Mouse (Mus musculus) cerebellum, postnatal 14 days (tissue): ENCODE data around the gene Ubc.
A peak's percentile ranks its signal among the peaks of the same experiment; 100 is the strongest.
"Not testable (repeated sequence)": the region's sequence is repeated elsewhere in the genome, so short reads cannot be mapped to it uniquely, and the experiment has no call there.

Experiments used
- DNase-seq, 2 experiments: peaks; one replicate each; pipeline ENCODE4 v3.0.0; 2021; ENCODE audit warnings: mixed read lengths in 2 of 2

Ubc gene

DNA sequence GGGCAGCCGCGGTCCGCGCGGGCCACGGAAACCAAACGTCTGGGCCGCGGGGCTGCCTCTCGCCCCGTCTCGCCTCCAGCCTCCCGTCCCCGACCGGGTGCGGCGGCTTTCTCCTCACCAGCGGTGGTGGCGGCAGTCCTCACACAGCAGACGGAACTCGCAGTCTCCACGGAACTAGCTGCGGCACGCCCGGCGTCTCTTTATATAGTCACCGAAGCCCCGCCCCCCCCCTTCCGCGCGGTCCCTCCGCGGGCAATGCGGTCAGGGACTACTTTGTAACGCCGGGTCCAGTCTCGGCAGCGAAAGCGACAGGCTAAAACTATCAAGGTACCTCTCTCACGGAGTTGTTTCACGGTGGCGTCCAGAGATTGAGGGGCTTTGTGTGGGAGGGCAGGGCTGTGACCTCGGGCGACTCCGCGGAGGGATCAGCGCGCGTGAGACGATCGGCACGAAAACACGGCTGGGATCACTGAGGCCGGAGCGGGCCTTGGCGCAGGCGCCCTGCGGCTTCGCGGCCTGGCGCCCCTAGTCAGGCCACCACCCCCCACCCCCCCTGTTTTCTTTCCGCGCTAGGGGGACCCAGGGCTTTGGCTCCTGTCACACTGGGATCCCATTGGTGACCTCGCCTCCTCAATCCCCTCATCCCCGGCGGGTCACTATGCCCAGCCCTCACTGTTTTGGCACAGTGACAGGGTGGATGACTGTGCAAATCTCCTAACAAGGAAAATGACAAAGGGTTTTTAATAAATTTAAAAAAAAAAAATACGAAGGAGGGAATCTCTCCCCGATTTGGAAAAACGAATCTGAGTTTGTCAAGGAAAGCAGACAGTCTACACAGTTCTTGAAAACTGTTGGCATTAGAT lies at the start of gene Ubc:
Gene Ubc (minus strand): TSS at position 624 of the 863 bp plus-strand sequence.
- peak; percentile 93 for DNase-seq

DNA sequence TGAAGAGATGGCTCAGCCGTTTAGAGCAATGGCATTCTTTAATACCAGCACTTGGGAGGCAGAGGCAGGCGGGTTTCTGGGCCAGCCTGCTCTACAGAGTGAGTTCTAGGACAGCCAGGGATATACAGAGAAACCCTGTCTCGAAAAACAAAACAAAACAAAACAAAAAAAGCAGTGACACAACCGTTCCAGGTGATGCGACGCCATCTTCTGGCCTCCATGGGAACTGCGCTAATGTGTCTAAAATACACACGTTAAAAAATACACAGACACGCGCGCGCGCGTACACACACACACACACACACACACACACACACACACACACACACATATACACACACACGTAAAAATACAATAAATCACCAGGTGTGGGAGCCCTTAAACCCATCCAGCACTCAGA lies 44.3 kb upstream of the Ubc start:
- DNase-seq, result peak in 1 of 2 experiments; percentile 51

DNA sequence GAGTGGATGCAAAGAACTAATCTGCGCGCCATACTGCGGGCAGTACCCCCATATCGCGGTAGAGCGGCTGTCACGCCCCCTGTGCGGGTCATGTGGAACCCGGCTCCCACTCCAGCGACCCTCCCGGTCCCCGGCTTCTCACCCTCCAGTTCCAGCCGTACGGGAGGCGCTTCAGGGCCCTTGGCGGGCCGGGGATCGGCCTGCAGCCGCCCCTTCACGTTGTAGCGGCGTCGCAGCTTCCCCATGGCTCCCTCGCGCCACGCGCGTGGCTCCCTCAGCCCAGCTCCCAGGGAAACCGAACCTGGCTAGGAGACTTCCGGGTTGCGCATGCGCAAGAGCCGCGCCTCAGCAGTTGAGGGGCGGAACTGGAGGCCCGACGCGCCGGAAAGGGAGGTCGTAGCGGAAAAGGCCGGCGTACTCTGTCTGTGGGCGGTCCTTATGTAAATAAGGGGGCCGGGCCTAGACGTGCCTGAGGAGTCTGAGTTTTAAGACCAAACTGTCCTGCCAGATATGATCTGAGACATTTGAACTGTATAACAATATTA lies 43.9 kb upstream of the Ubc start, which contains the start of gene Dhx37:
Gene Dhx37 (minus strand): TSS at position 329 of the 545 bp plus-strand sequence.
- DNase-seq, result peak; percentile 95 to 96

DNA sequence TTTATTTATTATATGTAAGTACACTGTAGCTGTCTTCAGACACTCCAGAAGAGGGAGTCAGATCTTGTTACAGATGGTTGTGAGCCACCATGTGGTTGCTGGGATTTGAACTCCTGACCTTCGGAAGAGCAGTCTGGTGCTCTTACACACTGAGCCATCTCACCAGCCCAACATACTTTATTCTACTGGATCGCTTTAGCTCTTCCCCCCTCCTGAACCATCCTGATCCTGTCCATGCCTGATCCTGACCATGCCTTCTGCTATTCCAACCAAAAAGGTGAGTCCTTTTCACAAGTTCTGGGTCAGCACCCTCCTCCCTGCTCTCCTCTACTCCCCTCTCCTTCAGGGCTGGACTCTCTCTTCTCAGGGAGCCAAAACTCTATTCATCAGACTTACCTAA lies 42.3 kb upstream of the Ubc start:
- not testable (repeated sequence) for DNase-seq

DNA sequence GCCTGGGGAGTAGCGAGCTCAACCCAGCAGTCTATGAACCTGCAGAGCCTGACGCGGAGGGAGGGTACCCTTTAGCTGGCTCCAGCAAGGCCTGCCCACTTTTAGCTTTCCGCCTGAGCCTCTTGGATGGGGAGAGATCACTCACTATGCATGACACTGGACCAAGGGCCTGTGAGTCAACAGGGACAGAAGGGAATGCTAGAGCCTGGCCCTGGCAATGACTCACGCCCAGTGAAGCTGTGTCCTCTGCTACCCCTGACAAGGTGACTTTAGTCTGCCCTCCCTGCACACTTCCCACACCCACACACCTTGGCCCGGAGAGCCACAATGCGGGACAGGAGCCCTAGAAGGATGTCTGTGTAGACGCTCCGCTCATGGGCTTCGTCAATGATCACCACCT lies 36.3 kb upstream of the Ubc start:
- no peak for DNase-seq

DNA sequence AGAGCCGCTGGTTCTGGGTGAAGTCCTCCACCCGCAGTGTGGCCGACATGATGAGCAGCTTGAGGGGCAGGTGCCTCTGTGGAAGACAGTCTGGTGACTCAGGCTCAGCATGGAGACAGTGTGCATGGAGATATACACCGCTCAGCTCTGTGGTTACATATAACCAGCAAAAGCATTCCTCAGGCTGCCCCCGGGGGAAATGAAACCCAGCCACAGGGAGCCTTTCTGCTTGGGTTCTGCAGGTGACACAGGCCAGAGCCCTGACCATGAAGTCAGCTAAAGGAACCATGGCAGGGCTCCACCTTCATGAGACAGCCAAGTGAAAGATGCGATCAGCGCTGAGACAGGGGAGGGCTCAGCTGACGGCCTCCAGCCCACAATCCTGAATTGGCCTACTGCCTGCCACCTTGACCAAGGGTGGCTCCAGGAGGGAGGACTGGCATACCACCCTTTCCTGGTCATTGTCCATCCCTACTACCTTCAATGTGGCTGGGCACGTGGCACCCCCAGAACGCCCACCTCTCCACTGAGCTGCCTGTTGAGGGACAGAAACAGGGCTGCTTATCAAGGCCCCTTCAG lies 35.8 kb upstream of the Ubc start:
- no peak for DNase-seq

DNA sequence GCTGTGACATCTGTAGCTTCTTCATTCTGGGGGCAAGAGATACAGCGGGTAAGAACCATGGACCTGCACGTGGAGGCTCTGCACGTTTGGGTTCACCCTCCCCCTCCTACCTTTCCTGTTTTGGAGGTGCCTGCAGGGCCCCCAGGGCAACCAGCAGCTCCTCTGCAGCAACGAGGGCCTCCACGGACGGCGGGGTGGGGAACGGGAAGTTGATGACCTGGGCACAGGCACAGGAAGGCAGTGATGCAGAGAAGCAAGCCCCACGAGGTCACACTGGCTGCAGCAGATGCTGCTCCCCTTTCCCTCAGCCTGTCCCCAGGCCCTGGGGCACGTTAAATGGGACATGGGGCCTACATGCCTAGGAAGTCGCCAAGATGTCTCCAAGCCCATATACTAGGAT lies 29.1 kb upstream of the Ubc start:
- no peak for DNase-seq

DNA sequence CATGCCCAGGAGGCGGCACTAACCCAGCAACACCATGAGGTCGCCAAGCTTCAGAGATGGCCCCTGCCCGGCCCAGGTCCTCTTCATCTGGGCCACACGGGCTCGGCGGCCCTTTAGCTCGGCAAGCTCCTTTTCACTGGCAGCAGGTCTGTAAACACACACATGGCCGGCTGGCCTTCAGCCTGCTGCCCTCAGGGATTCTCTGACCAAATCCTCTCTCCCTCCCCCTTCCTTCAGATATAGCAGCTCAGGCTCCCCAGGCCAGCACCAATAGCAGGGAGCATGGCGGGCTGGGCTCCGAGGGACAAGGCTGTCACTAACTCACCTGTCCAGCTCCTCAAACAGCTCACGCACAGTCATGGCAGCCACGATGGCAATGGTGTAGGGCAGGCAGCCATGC lies 28.6 kb upstream of the Ubc start:
- peak; percentile 69 to 76 for DNase-seq

DNA sequence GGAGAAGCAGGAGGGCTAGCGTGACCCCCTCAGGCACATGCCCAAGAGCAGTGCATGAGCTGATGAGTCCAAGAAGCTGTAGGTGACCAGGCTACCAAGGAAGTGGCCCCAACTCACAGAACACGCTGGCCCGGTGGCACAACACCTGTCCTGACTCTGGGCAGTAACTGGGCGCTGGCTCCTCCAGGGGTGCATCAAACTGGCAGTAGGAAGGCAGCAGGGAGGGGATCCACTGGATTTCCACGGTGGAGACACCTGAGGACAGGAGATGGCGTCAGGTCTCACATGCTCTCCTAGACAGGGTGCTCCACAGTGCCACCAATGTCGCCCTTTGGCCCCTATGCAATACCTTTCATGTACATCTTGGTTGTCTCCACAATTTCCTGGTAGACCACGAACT lies 26.2 kb upstream of the Ubc start:
- DNase-seq, result no peak

DNA sequence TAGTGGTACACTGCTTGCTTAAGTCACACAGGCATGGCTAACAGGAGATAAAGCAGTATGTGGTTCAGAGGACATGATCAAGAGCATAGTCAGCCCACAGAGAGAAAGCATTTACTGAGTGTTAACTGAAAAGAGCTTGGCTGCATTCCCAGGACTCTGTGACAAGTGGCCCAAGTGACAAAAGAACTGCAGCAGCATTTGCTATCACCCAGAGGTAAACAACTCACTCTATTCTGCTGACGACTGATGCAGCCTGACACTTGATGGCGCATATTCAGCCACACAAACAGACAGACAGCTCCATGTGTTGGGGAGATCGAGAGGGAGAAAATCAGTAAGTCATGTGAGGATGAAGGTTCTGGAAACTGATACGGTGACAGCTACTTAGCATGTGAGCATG lies 23.8 kb upstream of the Ubc start:
- no peak for DNase-seq

DNA sequence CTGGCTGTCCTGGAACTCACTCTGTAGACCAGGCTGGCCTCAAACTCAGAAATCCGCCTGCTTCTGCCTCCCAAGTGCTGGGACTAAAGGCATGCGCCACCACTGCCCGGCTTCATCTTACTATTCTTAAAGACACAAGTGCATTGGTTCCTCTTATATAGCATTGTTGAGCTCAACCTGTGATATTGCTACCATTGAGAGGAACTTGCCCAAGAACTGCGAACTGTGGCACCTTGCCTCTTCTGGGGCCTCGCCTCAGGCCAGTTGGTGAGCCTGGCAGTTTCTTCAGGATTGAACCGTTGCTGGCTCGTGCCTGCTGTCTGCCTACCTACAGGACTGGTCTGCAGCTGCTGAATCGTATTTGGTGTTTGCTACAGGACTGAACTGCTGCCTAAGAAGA lies 22.5 kb upstream of the Ubc start:
- not testable (repeated sequence) for DNase-seq

DNA sequence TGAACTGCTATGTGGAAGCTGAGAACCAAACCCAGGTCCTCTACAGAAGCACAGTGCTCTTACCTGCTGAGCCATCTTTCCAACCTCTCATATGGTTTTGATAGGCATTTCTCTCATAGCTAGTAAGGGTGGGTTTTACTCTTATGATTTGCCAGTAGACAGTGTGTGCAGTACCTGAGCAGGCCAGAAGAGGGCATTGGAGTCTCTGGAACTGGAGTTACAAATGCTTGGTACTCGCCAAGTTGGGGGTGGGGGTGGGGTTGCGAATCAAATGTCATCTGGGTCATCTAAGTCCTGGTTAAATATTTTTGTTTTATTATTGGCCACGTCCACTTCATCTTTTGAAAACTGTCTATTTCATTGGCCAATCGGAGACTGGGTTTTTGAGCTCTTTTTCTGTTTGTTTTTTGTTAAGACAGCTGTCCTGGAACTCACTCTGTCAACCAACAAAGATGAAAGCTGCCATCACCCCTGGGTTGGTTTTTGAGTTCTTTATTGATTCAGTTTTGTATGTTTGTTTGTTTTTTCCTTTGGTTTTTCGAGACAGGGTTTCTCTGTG lies 22.0 kb upstream of the Ubc start:
- DNase-seq, result peak; percentile 83 to 94

DNA sequence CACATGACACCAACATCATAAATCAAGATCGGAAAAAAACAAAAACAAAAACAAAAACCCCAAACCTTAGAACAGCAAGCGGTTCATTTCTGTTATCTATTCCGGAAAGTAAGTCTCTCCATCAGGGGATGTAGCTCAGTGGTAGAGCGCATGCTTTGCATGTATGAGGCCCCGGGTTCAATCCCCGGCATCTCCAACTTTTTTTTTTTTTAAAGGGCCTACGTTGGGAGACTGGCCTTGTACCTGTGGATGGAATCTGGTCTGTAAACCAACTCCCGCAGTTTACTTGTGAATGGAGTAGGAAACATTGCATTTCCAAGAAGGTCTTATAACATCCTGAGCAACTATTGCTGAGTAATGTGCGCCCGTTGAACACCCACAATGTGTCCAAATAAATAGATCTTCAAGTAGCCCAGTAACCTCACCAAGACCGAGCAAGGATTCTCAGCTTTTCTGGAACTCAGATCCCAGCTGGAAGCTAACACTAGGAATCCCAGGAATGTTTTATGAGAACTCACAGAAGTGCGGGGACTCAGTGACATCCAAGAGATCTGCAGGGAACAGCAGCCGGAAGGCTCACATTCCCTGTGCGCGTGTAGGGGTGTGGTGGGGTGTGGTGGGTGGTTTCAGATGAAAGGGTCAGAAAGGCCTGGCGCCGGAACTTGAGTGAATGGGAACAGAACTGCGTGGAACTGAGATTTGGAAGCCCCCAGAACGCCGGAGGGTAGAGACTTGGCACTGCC lies 19.5 kb upstream of the Ubc start:
- DNase-seq, result peak; percentile 46 to 49

DNA sequence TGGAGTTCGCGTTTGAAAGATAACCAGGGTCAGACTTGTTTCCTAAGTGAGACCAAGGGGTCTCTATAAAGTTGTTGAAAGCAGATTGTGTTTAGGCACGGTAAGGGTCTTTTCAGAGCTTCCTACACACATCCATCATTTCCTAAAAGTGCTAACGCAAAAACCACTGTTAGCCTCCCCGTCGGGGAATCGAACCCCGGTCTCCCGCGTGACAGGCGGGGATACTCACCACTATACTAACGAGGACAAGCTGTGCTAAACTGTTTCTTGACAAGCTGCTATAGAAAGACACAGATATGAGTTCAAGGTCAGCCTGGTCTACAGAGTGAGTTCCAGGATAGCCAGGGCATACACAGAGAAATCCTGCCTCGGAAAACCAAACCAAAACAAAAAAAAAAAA lies 18.8 kb upstream of the Ubc start:
- peak; percentile 86 to 88 for DNase-seq

DNA sequence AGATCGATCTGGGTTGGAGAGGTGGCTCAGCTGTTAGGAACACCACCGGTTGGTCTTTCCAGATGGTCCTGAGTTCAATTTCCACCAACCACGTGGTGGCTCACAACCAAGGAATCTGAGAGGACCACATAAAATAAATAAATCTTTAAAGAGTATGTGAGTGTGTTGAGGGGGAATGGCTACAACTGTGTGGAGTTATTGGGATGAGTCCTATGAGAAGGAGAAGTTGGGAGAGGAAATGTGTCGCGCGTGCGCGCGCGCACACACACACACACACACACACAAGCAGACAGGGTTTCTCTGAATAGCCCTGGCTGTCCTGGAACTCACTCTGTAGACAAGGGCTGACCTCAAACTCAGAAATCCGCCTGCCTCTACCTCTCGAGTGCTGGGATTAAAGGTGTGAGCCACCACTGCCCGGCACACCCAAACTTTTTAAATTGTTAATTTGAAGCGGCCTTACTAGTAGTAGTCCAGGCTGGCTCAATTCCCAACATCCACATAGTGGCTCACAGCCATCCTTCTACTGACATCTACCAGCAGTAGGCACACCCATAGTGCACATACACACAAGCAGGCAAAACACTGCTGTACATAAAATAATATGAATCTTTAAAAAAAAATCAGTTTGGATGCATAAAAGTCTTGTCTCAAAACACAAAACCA lies 18.0 kb upstream of the Ubc start:
- no peak for DNase-seq

DNA sequence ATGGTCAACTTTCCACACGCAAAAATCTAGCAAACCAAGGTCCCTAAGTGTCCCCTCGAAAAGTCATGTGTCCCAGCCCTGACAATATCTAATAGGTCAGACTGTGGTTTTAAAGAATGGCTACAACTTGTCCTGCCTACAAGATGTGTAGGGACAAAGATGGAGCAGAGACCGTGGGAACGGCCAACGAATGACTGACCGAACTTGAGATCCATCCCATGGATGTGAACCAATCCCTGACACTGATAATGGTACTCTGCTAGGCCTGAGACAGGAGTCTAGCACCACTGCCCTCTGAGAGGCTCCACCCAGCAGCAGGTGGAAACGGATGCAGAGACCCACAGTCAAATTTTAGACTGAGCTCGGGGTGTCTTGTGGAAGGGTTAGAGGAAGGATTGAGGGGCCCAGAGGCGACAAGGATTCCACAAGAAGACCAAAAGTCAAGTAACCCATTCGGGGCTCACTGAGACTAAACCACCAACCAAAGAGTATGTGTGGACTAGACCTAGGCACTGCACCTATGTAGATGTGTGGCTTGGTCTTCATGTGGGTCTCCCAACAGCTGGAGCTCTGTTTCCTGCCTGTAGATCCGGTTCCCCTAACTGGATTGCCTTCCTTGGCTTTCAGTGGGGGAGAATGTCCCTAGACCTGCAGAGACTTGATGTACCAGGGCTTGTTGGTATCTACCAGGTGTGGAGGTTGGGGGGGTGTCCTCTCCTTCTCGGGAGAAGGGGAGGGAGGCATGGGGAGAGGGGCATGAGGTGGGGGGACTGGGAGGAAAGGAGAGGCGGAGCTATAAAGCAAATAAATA lies 17.2 kb upstream of the Ubc start:
- DNase-seq, result no peak

DNA sequence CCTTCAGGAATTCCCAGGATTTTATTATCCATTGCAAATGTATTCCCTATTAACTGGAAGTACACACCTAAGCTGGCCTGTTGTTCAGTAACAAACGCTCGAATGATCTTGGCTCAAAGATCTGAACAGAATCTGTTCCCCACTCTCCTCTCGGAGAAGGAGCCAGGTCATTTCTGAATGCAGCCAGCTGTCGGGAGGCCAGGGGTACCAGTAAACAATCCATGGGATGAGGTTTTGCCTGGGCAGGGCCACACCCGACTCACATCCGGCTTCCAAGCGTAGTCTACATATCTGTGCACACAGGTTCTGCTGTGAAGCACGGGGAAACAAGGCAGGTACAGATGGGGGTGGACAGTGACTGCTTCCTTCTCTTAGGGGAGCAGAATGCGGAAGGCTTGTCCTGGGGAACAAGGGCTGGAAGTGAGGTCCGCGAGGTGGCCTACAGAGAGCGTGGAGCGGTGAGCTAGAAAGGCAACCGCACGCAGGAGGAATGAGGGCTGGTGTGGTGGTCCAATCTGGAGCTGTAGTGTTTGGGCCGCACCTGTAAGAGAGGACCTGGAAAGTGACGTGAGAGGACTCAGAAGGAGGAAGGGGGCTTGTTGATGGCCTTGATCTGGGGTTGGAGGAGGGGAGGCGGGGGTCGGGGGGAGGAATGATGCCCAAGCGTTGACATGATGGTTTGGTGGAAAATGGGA lies 16.5 kb upstream of the Ubc start:
- peak; percentile 75 to 77 for DNase-seq

DNA sequence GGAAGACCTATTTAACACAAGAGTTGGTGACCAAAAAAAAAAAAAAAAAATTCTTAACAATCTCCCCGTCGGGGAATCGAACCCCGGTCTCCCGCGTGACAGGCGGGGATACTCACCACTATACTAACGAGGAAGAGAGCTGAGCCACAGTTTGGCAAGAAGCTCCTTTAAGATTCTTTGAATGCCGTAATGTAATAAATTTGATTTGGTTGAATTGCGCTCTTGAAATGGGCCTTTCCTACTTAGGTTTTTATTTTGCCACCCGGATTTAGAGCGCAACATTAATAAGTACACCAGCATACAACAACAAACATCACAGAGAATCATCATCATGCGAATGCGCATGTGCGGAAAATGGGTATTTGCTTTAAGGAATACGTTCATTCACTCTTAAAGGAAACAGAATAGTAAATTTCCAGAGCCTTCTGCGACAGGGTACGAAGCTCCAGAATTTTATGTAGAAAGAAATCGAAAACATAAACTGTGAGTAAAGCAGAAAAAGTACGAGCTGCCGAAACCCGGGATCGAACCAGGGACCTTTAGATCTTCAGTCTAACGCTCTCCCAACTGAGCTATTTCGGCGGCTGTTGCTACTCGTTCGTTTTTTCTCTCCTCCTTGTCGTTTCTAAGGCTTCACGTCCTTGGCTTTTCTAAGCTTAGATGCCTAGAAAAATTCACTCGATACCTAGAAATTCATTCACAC lies 15.7 kb upstream of the Ubc start:
- peak; percentile 93 to 95 for DNase-seq

DNA sequence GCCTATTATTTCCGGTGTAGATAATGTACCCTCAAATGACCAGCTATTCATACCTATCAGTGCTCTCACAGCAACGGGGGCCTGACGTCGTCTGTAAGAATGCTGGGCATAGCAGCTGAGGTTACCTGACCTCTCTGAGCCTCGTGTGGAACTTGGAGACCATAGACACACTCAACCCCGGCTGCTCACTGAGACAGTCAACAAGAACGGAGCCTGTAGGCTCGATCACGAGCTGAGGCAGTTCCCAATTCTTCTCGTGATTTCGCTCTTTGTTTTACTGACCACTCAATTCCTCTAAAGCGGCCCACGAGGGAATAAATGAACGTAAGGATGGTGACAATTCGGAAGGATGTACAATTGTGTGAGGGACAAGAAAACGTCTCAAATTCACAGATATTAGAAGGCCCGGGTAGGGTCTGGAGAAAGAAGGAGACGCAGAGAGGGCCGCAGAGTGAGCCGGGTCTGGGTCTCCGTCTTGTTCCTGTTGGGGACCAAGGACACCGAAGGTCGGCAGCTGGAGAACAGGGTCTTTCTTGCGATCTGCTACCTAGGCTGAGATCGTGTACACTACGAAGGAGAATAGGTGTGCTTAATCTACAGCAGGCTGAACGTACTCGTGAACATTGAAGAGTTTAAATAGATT lies 15.0 kb upstream of the Ubc start:
- peak in 1 of 2 experiments; percentile 71 for DNase-seq

DNA sequence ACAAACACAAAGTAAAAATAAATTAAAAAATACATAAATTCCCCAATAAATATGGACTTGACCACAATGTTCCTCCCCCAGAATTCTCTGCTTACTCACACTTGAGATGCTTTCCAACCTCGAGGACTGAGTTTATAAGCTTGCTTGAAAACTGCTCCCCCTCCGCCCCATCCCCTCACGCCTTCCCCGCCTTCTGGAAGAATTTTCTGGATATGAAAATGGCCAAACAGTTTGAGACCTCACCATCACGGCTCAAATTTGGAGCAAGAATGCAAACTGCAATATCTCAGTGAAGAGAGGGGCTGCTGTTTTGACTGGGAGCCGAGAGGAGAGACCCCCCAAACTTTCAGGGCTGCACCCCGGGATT lies 14.5 kb upstream of the Ubc start:
- DNase-seq, result peak in 1 of 2 experiments; percentile 53
